Mouse (Mus musculus): ENCODE results near the gene Acin1.

- no peak for TF ChIP-seq POLR2A (IDR thresholded peaks at IDR 0.05; ENCODE audit: low read depth, low read length)
- TF ChIP-seq CTCF (conservative IDR thresholded peaks at IDR 0.05; ENCODE audit: insufficient read depth, insufficient read length, low read depth, low read length), result no peak
Observed at GRCm38 (mm10) chr14:54698733-54699132, 12.0 kb upstream of the Acin1 start, which contains the start of gene Gm29776.

Data from kidney, adult 2 months (tissue).